Mouse (Mus musculus) left cerebral cortex, adult 18-20 months (tissue): ENCODE results near the gene Plcxd2. TPM values are rescaled to one million over a fixed set of nuclear protein-coding genes. Genes with fewer than 3 reads are reported as not detected.

Experiments used
- DNase-seq, 2 experiments: peaks; one replicate each; pipeline ENCODE4 v3.0.0; 2021 to 2022; ENCODE audit warnings: low spot score in 2 of 2, mixed read lengths in 1 of 2
- long read RNA-seq, 2 experiments: library from polyadenylated mRNA; stranded (forward); transcript quantifications; one replicate each; pipeline ENCODE4 v2.0.0; 2021
- total RNA-seq, 2 experiments: library from RNA; stranded (reverse); gene quantifications; 2 replicates each; pipeline ENCODE4 v1.2.3; 2021

Gene Plcxd2
- 10 to 100 TPM; 71.3 to 82.2 TPM for total RNA-seq
- long read RNA-seq, experiment 1, full-length matches to known transcripts = 16 of 33 reads
- long read RNA-seq, experiment 1, partial matches to known transcripts = 1 of 33 reads
- long read RNA-seq, experiment 1, other reads (novel, unspliced or antisense) = 16 of 33 reads
- long read RNA-seq, experiment 2, full-length matches to known transcripts = 6 of 22 reads
- long read RNA-seq, experiment 2, partial matches to known transcripts = 16 of 22 reads
- long read RNA-seq, experiment 2, other reads (novel, unspliced or antisense) = 0 of 22 reads

- peak; percentile 92 to 95 for DNase-seq
Measured at GRCm38 (mm10) chr16:46010153-46010905, at the start of gene Plcxd2. Gene Plcxd2, minus strand, starts transcription at chr16:46010218.

DNA sequence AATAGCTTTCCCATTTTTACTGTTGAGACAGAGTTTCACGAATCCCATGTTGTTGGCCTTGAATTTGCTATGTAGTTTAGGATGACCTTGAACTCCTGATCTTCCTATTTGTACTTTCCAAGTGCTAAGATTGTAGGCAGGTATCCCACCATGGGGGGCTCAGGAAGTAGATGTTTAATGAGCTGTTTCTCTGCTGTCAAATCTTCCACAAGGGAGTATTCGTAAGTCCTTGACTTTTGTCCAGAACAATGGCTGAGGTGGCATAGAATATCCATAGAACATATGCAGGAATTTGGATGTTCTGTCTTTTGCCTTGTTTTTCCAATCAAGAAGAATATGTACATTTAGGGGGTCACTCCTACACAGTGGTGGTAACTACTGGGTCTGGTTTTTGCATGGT is 36.9 kb upstream of the Plcxd2 start:
- DNase-seq = no peak

DNA sequence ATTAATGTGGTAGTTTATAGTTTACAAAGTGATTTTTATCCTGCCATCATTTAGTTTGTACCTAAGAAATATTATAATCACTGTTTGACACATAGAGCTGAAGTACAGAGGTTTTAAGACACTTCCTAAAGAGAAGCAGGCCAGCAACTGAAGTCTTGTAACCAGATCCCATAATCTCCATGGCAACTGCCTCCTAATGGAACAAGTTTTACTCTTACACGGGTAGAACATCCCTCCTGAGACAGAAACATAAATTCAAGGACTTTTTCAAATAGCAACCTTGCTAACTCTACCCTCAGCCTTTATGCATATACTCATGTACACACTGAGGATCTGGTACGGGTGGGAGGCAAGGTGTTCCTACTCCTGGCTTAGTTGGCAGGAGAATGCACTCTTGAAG is 26.2 kb upstream of the Plcxd2 start:
- no peak for DNase-seq

DNA sequence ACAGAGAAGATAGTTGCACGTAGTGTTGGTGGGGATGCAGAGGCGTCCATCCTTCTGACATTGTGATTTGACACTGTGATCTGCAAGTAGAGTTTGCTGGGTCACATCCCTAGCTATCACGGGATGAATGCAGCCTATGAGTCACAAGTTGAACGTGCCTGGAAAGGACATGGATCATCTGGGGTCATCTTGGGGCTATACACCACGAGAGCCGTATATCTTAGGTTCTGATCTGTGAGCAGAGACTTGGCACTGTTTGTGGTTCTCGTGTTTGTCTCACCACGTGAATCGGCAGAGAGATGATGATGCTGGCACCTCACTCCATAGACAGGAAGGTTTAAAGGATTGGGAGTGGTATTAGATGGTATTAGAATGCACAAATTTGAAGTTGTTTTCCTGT is 23.9 kb upstream of the Plcxd2 start:
- DNase-seq = no peak

DNA sequence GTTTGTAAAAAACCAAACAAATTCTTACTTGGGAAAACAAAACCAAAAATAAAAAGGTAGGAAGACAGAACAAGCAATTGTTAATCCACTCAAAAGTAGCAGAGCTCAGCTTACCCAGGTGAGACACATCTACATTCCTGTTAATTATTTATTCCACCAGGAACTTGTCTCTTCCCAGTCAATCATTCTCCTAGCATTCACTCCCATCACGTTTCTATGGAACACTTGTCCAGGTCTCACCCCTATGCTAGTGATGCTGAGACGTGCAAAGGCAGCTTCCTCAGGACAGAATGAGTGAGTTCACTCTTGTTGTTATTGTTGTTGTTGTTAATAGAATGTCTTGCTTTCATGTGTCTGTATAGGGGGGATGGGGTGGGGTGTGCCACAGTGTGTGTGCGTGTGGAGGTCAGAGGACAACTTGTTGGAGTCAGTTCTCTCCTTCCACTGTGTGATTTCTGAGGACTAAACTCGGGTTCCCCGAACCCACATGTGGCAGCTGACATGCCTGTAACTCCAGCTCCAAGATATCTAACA is 13.0 kb upstream of the Plcxd2 start:
- no peak for DNase-seq

DNA sequence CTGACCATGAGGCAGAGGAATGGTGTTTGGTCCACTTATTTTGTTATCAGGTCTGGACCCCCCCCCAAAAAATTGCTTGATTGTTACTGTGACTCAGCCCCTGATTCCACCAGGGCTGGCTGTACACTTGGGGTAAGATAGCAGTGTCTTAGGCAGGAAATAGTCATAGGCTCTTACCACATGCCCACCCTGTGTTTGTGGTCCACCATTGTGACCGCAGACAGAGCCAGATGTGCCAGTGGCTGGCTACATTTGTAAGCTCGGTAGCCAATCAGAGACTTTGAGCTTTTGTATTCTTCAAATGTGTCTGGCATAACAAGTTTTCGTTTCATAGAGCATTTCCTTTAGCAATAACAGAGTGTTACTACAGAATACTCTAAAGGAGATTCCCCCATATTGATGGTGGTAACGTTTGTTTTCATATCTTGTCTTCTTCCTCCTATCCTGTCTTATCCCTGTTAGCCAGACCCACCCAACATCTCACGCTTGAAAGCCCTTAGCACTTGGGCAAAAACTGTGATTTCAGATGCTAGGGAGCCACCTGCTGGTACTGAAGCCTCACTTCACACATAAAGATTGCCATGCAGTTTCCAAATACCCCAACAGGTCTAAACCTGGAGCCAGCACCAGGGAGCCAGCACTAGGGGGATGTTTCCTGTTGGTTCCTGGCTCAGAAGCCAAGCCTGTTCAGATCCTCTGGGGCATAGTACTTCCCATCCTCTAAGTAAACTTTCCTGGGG is 12.3 kb upstream of the Plcxd2 start:
- peak; percentile 60 to 68 for DNase-seq

DNA sequence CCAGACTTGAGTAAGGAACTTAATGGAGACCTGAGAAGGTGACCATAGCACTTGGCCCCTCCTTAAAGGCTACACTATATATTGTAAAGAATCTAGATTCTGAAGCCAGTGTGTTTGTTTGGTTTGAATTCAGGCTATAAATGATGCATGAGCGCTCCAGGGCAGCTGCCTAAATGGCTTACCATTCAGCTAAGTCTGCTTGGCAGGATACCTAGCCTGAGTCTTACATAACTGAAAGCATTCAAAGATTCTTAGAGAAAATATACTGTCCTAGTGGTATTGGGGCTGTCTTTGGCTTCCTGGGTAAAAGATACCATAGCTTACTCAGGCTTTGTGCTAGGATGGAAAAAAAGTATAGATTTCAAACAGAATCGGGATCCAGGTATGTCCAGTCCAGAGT is 11.3 kb upstream of the Plcxd2 start:
- no peak for DNase-seq

GRCm38 (mm10) chr16:46020396-46020795 is 10.4 kb upstream of the Plcxd2 start:
- DNase-seq = no peak

DNA sequence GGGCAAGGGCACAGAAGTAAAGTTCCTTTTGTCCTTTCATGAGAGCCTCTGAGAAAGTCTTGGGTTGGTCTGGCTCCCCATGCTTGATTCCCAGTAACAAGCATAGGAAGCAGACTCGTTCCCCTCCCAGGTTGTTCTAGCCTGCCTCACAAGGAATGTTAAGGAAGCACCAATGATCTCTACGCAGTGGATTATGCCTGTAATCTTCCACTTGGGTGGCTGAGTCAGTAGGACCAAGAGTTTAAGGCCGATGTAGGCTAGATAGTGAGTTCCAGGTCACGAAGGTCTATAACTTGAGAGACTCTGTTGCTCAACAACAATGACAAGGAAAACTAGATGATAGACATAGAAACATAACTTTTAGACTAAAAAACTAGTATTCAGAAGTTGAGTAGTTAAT is 9.8 kb upstream of the Plcxd2 start:
- DNase-seq = no peak

GRCm38 (mm10) chr16:46019359-46019758 is 9.3 kb upstream of the Plcxd2 start:
- DNase-seq = no peak

DNA sequence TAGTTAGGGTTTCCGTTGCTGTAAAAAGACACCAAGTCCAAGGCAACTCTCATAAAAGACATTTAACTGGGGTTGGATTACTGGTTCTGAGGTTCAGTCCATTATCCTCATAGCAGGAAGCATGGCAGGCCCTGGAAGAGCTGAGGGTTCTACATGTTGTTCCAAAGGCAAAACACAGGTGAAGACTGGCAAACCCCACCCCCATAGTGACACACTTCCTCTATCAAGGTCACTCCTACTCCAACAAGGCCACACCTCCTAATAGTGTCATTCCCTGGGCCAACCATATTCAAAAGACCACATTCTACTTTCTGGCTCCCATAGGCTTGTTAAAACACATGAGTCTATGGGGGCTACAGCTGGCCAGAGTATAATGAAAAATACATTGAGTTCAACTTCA is 1.7 kb upstream of the Plcxd2 start:
- DNase-seq = no peak

GRCm38 (mm10) chr16:46010906-46011220 is 845 bp upstream of the Plcxd2 start:
- DNase-seq = no peak

DNA sequence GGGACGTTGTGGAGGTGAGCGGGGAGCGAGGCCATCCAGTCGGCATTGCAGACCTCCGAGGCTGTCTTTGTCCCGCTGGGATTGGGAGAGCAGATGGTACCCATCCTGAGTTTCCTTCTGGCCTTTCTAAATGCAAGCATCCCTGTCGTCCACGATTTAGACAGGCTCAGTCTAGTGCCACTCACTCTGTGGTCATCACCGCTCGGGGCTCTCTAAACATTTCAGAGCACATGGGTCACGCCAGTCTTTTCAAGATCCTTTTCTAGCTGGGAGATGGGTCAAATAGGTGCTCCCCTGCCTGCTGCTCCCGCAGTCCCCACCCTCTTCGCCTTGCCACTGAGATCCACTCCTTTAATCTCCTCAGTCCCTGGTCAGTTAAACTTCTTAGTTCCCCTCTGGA is 301 bp downstream of the Plcxd2 start:
- no peak for DNase-seq

DNA sequence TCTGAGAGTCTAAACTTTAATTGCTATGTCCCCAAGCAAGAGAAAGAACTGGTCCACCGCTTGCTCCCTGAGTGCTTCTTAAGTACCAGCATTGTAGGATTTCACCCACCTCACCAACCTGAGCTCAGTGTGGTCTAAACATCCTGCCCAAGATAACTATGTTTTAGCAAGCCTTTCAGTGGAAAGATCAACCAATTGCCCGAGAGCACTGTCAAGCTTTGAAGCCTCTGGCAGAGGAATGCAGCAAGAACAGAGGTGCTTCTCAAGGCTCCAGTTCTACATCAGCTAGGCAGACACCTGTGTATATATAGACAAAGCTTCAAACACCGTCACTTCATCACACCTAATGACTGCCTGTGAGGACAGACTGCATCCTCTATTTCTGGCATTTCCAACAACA is 1.3 kb downstream of the Plcxd2 start:
- no peak for DNase-seq

- no peak for DNase-seq
Measured at GRCm38 (mm10) chr16:46008036-46008605, 1.9 kb downstream of the Plcxd2 start.

GRCm38 (mm10) chr16:46006261-46006660 is 3.8 kb downstream of the Plcxd2 start:
- no peak for DNase-seq

- DNase-seq = peak; percentile 19 to 34
Measured at GRCm38 (mm10) chr16:46001550-46002166, 8.4 kb downstream of the Plcxd2 start.

GRCm38 (mm10) chr16:46000976-46001375 is 9.0 kb downstream of the Plcxd2 start:
- no peak for DNase-seq

GRCm38 (mm10) chr16:45999374-46000191 is 10.4 kb downstream of the Plcxd2 start:
- no peak for DNase-seq

DNA sequence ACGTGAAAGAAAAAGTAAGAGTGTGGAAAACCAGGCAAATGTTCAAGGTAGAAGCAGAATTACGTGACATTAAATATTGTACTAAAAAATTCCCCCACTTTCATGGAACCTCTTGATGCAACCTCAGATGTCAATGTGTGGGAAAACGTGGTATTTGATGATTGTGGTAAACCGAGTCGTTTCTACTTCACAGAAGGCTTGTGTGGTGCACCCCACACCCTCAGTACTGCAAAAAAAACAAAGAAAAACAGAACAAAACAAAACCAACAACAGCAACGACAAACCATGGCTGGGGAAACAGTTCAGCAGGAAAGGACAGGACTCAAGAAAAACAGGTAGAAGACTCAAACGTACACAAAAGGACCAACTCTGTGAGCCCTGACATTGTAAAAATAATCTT is 11.8 kb downstream of the Plcxd2 start:
- no peak for DNase-seq
